Mouse (Mus musculus): Measurements from ENCODE around the gene Armh1. TPM values are rescaled to one million over a fixed set of nuclear protein-coding genes. Genes with fewer than 3 reads are reported as not detected.
A peak's percentile ranks its signal among the peaks of the same experiment; 100 is the strongest.

The Armh1 gene
- not detected in 2 replicates for total RNA-seq (2014; fragmentation: Nextera tagmentation)
- not detected in 2 replicates for total RNA-seq (2017)

DNA sequence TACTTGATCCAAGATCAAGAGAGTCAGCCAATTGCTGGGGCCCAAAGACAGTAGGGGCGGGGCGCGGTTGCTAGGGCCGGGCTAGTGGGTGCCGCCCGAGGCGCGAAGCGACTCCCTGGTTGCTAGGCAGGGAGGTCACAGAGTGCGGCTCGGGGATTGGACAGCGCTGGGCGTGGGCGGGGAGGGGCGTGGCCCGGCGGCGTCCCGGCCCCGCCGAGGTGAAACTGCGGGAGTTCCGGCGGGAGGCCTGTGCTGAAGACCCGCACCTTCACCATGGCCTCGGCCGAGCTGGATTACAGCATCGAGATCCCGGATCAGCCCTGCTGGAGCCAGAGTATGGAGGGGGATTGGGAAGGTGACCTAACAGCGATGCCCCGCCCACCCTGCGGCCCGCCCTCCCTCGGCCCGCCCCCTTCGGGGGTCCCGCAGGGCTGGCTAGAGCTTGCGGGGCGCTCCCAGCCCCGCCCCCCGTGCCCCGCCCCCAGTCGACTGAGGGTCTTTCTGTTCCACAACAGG, at the start of gene Armh1, which contains the start of gene Tmem53:
TSS of gene Armh1 (minus strand) at position 325 of the 516 bp plus-strand sequence.
TSS of gene Tmem53 (plus strand) at position 151 of the 516 bp plus-strand sequence.
- peak; percentile 100 for ATAC-seq (replicated peaks; ENCODE audit: low FRiP score, low TSS enrichment, poor library complexity, severe bottlenecking)

DNA sequence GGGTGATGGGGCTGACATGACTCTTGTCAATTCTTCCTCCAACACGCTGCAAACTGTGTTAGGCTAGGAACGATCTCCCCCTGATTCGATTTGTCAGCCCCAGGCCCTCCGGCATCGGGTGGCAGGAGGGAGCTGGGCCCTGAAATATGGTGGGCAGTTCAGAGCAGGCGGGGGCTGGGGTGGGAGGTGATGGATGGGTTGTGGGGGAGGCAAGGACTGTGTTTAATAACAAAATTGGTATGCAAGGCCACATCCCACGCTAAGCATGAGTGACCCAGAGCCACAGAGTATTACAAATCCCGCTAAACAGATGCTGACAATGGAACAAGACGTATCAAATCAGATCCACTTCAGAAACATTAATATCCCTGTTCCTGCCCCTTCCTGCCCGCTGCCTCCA, 48.0 kb upstream of the Armh1 start:
- no peak for ATAC-seq (replicated peaks; ENCODE audit: low FRiP score, low TSS enrichment, poor library complexity, severe bottlenecking)

GRCm38 (mm10) chr4:117297819-117298218, 45.9 kb upstream of the Armh1 start:
- ATAC-seq (replicated peaks; ENCODE audit: low FRiP score, low TSS enrichment, poor library complexity, severe bottlenecking): no peak

- ATAC-seq (replicated peaks; ENCODE audit: low FRiP score, low TSS enrichment, poor library complexity, severe bottlenecking): no peak
Observed at GRCm38 (mm10) chr4:117296849-117297593, 45.1 kb upstream of the Armh1 start.

DNA sequence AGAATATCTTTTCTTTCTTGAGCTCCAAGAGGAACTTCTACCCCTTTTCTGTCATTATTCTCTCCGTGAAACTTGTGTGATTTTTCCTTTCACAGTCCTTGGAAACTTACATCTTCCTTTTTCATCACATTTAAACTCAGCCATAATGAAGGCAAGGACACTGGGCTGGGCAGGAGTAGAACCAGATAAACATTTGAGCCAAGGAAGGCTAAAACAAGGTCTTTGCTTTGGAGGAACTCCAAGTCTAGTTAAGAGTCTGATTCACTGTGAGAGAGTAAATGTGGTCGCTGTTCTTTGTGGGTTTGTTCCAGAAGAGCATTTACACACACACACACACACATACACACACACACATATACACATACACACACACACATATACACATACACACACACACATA, 39.8 kb upstream of the Armh1 start:
- no peak for ATAC-seq (replicated peaks; ENCODE audit: low FRiP score, low TSS enrichment, poor library complexity, severe bottlenecking)

DNA sequence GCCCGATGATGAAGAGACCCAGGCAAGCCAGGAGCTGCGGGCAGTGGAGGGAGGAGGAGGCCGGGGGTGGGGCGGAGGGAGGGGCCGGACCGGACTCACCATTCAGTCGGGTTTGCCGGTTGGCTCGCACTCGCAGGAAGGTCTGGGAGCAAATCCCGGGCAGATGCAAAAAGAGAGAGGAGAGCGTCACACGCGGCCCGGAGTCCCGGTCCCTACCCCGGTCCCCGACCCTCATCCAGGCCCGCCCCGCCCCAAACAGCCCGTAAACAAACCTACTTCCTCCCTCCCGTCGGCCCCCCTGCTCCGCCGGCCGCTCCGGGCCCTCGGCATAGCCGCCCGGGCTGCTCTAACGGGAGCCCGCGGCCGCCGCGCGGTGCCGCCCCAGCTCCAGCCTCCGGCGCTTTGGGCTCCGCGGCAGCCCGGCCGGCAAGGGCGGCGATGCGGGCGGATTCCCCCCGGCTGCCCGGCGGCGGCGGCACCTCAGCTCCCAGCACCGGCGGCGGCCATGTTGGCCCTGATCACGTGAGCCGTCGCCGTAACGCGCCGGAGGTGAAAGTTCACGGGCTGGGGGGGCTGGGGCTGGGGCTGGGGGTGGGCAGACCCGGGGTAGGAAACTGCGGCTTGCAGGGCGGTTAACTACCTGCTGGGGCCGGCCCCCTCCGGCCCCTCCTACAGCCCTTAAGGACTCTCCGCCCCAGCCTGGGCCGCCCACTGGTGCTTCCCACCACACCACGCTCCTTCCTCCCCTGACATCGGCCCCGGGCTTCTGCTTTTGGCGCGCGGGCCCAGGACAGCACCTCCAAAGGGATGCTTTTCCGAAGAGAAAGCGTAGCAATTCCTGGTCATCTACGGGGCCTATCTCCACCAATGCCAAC, 37.2 kb upstream of the Armh1 start:
- ATAC-seq (replicated peaks; ENCODE audit: low FRiP score, low TSS enrichment, poor library complexity, severe bottlenecking): peak; percentile 82

DNA sequence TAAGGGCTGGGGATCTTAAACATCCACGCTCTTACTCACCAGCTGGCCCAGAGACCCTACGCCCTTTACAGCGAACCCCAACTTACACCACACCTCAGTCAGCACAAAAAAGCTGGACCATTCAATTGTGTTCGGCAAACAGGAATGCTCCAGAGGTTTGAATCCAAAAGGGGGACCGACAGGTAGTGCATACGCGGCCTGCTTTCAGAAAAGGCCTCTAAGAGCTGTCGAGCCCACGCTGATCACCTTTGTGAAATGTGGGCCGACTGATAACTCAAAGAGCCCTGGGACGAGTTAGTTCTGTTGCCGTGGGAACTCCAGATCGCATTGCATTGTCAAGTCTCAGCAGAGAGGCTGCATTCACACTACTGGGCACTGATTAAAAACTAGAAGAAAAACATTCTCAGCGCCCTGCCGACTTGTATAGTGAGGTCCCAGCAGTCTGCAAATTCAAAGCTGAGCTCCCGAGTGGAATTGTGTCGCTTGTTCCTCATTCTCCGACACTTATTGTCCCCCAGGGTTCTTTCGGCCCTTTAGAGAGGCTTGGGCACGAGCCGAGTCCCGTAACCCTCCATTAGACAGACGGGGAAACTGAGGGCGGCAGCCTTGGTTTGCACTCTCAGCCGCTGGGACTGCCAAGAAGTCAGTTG, 36.5 kb upstream of the Armh1 start:
- ATAC-seq (replicated peaks; ENCODE audit: low FRiP score, low TSS enrichment, poor library complexity, severe bottlenecking): peak; percentile 53

GRCm38 (mm10) chr4:117284363-117284762, 32.4 kb upstream of the Armh1 start:
- ATAC-seq (replicated peaks; ENCODE audit: low FRiP score, low TSS enrichment, poor library complexity, severe bottlenecking): no peak

- ATAC-seq (replicated peaks; ENCODE audit: low FRiP score, low TSS enrichment, poor library complexity, severe bottlenecking): no peak
Observed at GRCm38 (mm10) chr4:117283271-117284191, 31.6 kb upstream of the Armh1 start.

DNA sequence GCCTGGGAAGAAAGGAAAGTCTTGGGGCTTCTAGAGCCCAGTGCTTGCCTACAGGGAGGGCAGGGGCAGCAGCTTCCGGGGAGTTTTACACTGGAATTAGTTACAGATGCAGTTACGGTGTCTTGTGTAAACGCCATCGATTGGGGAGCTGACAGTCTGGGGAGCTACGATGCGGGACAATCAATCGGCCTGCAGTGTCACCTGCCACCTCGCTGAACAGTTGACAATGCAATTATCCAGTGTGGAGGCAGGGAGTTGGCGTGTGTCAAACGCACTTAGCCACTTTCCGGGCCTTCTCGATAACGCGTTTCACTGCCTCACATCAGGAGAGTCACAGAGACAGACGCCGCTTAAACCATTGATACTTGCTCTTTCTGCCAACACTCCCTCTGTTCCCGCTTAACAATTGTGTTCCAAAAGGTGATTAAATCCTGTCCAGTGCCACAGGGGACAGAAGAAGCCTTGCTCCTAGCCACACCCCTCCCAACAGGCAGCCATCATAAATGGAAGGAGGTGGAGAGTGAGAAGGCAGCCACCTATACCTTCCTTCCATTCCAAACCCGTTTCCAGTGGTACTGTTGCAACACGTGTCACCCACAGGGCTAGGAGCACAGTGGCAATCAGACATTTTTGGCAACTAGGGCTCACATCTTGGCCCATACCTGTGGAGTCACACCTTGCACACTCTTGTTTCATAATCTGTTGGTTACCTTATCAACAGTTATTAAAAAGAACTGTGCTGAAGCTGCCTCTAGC, 29.3 kb upstream of the Armh1 start:
- no peak for ATAC-seq (replicated peaks; ENCODE audit: low FRiP score, low TSS enrichment, poor library complexity, severe bottlenecking)

GRCm38 (mm10) chr4:117280397-117280930, 28.5 kb upstream of the Armh1 start:
- ATAC-seq (replicated peaks; ENCODE audit: low FRiP score, low TSS enrichment, poor library complexity, severe bottlenecking): no peak

DNA sequence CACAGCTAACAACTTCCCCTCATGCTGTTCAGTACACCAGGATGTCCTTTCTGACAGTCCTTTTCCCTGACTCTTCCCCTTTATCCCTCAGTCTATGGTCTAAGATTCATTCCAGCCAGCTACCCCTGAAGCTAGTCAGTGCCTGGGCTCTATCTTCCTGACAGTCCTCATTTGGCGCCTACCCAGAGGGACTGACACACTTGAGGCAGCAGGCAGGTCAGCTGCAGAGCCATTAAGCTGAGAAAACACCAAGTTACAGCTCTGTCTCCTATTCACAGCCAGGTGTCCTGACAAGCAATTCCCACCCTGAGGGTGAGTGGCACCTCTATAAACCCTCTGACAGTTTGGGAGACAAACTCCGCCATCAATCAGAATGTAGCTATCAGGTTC, 27.3 kb upstream of the Armh1 start:
- no peak for ATAC-seq (replicated peaks; ENCODE audit: low FRiP score, low TSS enrichment, poor library complexity, severe bottlenecking)

DNA sequence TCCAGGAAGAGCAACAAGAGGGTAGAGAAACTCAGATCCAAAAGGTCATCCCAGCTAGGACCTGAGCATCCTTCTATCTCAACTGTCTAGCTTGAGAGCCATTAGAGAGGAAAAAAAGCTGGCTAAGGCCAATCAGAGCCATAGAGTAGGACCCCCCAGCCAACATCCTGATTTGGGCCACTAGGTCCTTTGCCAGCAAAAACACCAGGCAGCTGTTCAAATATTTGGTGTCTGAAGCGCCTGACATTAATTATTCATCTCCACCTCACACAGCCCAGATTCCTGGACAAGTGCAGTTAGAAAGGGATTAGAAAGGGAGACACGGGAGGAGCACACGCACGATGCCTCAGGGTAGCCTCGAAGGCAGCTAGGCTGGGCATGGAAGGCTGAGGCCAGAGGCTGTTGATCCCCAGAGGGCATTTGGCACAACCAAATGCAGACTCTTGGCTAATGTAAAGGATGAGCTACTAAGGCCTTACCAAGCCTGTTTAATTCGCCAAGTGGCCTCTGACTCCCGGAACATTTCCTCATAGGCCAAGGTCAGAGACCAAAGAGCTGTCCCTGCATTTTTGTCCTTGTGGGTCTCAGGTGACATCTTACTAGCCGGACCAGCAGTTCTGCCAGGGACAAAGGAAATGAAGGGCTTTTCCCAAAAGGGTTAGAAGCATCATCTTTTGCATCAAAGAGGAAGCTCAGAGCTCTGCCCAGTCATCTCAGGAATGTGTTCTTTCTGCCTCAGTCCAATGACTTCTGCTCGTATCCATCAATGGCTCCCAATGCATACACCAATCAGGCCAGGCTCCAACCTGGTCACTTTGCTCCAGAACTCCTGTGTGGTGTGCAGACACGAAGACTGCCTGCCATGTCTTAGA, 26.7 kb upstream of the Armh1 start:
- ATAC-seq (replicated peaks; ENCODE audit: low FRiP score, low TSS enrichment, poor library complexity, severe bottlenecking): no peak

- no peak for ATAC-seq (replicated peaks; ENCODE audit: low FRiP score, low TSS enrichment, poor library complexity, severe bottlenecking)
Observed at GRCm38 (mm10) chr4:117277687-117278086, 25.8 kb upstream of the Armh1 start.

DNA sequence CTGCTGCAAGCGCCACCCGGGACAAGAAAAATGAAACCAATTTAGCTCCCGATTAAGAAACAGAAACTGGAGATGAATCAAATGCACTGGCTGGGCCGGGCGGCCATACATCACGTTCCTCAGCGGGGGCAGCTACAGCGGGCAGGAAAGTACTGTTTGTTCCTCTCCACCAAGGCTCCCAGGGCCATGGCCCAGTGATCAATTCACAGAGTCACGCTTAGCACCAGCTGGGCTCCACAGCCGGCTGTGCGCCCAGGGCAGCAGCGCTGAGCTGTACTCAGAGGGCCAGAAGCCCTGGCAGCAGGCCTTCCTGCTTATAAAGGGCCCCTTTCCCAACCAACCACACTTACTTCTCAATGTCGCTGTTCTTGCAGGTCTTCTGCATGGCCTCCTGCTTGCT, 25.1 kb upstream of the Armh1 start:
- no peak for ATAC-seq (replicated peaks; ENCODE audit: low FRiP score, low TSS enrichment, poor library complexity, severe bottlenecking)

DNA sequence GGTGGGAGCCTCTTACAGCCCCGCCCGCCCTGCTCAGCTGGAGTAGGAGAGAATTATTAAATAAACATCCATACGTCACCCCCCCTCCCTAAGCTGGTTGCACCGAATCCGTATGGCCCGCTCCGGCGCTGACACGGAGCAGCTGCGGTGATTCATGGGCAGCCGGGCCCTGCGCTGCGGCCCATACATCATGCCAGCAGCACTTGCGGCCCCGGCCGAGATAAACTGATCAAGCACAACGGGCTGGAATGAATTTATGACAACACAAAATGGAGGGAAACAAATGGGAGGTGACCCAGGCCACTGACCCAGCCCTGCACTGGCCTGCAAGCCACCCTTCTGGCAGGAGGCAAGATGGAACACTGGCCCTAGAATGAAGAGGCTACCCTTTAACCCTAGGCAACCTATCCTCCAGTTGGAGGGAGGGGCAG, 24.4 kb upstream of the Armh1 start:
- ATAC-seq (replicated peaks; ENCODE audit: low FRiP score, low TSS enrichment, poor library complexity, severe bottlenecking): no peak

DNA sequence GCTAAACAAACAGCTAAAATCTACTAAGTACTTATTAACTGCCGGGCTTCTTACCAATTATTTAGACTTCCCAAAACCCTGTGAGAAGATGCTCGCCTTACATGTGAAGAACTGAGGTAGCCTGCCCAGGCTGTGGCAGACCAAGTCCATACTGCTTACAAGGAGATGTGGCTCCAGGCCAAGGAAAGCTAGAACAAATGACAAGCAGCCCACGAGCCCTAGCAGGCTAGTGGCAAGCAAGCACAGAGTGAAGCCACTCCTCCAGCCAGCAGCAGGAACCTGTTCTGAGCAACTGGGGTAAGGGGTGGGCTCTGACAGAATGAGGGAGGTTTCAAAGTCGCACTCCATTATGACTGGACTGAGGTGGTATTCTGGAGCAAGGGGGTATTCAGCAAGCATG, 22.8 kb upstream of the Armh1 start:
- no peak for ATAC-seq (replicated peaks; ENCODE audit: low FRiP score, low TSS enrichment, poor library complexity, severe bottlenecking)
